Mouse (Mus musculus): ENCODE data around the gene Wipi1.

- no peak for TF ChIP-seq CTCF (IDR thresholded peaks at IDR 0.05; ENCODE audit: insufficient read depth, low read depth, low read length)
- no peak for TF ChIP-seq POLR2A (IDR thresholded peaks at IDR 0.05; ENCODE audit: insufficient read depth, low read depth, low read length)
Measured at GRCm38 (mm10) chr11:109574604-109575003, 37.2 kb downstream of the Wipi1 start.

All from olfactory bulb, adult 2 months (tissue).